27 mouse cellular contexts compared by ENCODE assay signal in genomic region chr4:128770698-128771097, GRCm38 (mm10). TPM values are rescaled to one million over a fixed set of nuclear protein-coding genes. Genes with fewer than 3 reads are reported as not detected.
A peak's percentile ranks its signal among the peaks of the same experiment; 100 is the strongest.
DNase-seq lines count a peak whose midpoint lies in the region; ATAC-seq and TF ChIP-seq lines count a peak whose summit lies in the region.
"Had no signal": no experiment of that assay in that cellular context is flagged by ENCODE, and none has a peak within 500 bp of the region (broad histone marks: within the 10 kb centered on the region; RNA-seq: fewer than 3 reads in every experiment).

No protein-coding gene starts in this region.

- peaks cover 34% of the 10 kb centered on the region for H3K36me3 ChIP-seq in kidney, embryonic 16.5 days (ENCODE audit: insufficient read depth, low read length)
- H3K36me3 ChIP-seq in lung, postnatal 0 days (ENCODE audit: insufficient read depth, low read length), result 0 out of 2 replicates have a peak, but pooled peaks cover 3% of the 10 kb centered on the region
- peaks cover 40% of the 10 kb centered on the region for H3K36me3 ChIP-seq in embryonic facial prominence, embryonic 14.5 days (ENCODE audit: control insufficient read depth, insufficient read depth, low read length)
- H3K36me3 ChIP-seq in stomach, postnatal 0 days (ENCODE audit: control insufficient read depth, insufficient read depth, low read length), result peaks cover 12% of the 10 kb centered on the region
- peaks cover 9% of the 10 kb centered on the region; the same call in 1 of the 2 replicates for H3K36me3 ChIP-seq in hindbrain, postnatal 0 days (ENCODE audit: insufficient read depth, low read length)

- no peak overlapping the region for H3K4me3 ChIP-seq in kidney, embryonic 16.5 days (ENCODE audit: low read length)
- no peak overlapping the region for H3K4me3 ChIP-seq in lung, postnatal 0 days (ENCODE audit: low read depth, low read length)
- no peak overlapping the region for H3K4me3 ChIP-seq in lung, adult 2 months (replicated peaks; ENCODE audit: extremely low read depth, low read depth, low read length)
- no peak overlapping the region for H3K4me3 ChIP-seq in embryonic facial prominence, embryonic 14.5 days (ENCODE audit: low read depth, low read length)
- no peak overlapping the region for H3K4me3 ChIP-seq in stomach, postnatal 0 days (ENCODE audit: low read depth, low read length)
- no peak overlapping the region for H3K4me3 ChIP-seq in hindbrain, postnatal 0 days (ENCODE audit: low read length)
- H3K4me3 ChIP-seq: erythroblast, embryonic 14.5 days; hindbrain, embryonic 10.5 days; kidney, embryonic 15.5 days; liver, embryonic 12.5 days; lung, embryonic 15.5 days; midbrain, embryonic 12.5 days had no signal

- no peaks in the 10 kb centered on the region for H3K27me3 ChIP-seq in kidney, embryonic 16.5 days (ENCODE audit: insufficient read depth, low read length)
- no peaks in the 10 kb centered on the region for H3K27me3 ChIP-seq in lung, postnatal 0 days (replicated peaks; ENCODE audit: insufficient read depth, low read length)
- H3K27me3 ChIP-seq in embryonic facial prominence, embryonic 14.5 days (replicated peaks; ENCODE audit: control insufficient read depth, insufficient read depth, low read length), result no peaks in the 10 kb centered on the region
- H3K27me3 ChIP-seq in stomach, postnatal 0 days (ENCODE audit: control insufficient read depth, insufficient read depth, low read length), result no peaks in the 10 kb centered on the region
- H3K27me3 ChIP-seq in hindbrain, postnatal 0 days (ENCODE audit: insufficient read depth, low read length), result no peaks in the 10 kb centered on the region
- H3K27me3 ChIP-seq: kidney, embryonic 15.5 days; lung, embryonic 15.5 days; midbrain, embryonic 12.5 days had no signal

- H3K4me1 ChIP-seq in kidney, embryonic 16.5 days (ENCODE audit: insufficient read depth, low read length), result peaks cover 13% of the 10 kb centered on the region; the same call in 1 of the 2 replicates
- H3K4me1 ChIP-seq in lung, postnatal 0 days (ENCODE audit: insufficient read depth, low read depth, low read length), result 0 out of 2 replicates have a peak, but pooled peaks cover 4% of the 10 kb centered on the region
- peaks cover 9% of the 10 kb centered on the region for H3K4me1 ChIP-seq in lung, adult 2 months (ENCODE audit: control insufficient read depth, insufficient read depth, low read length)
- no peaks in the 10 kb centered on the region for H3K4me1 ChIP-seq in embryonic facial prominence, embryonic 14.5 days (ENCODE audit: control insufficient read depth, insufficient read depth, low read length)
- H3K4me1 ChIP-seq in stomach, postnatal 0 days (replicated peaks; ENCODE audit: control insufficient read depth, insufficient read depth), result no peaks in the 10 kb centered on the region
- no peaks in the 10 kb centered on the region for H3K4me1 ChIP-seq in hindbrain, postnatal 0 days (ENCODE audit: insufficient read depth, low read length)
- H3K4me1 ChIP-seq: liver, embryonic 12.5 days; midbrain, embryonic 12.5 days had no signal

- TF ChIP-seq EP300 in lung, postnatal 0 days (IDR thresholded peaks at IDR 0.05), result no peak
- no peak for TF ChIP-seq EP300 in stomach, postnatal 0 days (optimal IDR thresholded peaks at IDR 0.05)

- H3K9ac ChIP-seq in kidney, embryonic 16.5 days (replicated peaks; ENCODE audit: low read length), result no peak overlapping the region
- no peak overlapping the region for H3K9ac ChIP-seq in lung, postnatal 0 days (replicated peaks; ENCODE audit: low read depth)
- no peak overlapping the region for H3K9ac ChIP-seq in embryonic facial prominence, embryonic 14.5 days (ENCODE audit: low read depth, low read length)
- no peak overlapping the region for H3K9ac ChIP-seq in stomach, postnatal 0 days (ENCODE audit: low read length)
- no peak overlapping the region for H3K9ac ChIP-seq in hindbrain, postnatal 0 days (replicated peaks; ENCODE audit: low read length)
- H3K9ac ChIP-seq: kidney, embryonic 15.5 days; liver, embryonic 12.5 days; lung, embryonic 15.5 days; midbrain, embryonic 12.5 days had no signal

- 77% methylated on average over 5 of the region's 5 CpGs for whole genome bisulfite sequencing in kidney, embryonic 16.5 days
- 73% methylated on average over 5 of the region's 5 CpGs for WGBS in lung, postnatal 0 days
- WGBS in lung, adult 2 months, result 71% methylated on average over 5 of the region's 5 CpGs
- 90% methylated on average over 5 of the region's 5 CpGs for WGBS in embryonic facial prominence, embryonic 14.5 days
- WGBS in stomach, postnatal 0 days, result 81% methylated on average over 5 of the region's 5 CpGs
- WGBS in hindbrain, postnatal 0 days, result 83% methylated on average over 5 of the region's 5 CpGs

- H3K27ac ChIP-seq in kidney, embryonic 16.5 days (ENCODE audit: low read length), result no peak overlapping the region
- H3K27ac ChIP-seq in lung, postnatal 0 days (ENCODE audit: low read length), result no peak overlapping the region
- H3K27ac ChIP-seq in embryonic facial prominence, embryonic 14.5 days (replicated peaks; ENCODE audit: low read depth, low read length), result no peak overlapping the region
- no peak overlapping the region for H3K27ac ChIP-seq in stomach, postnatal 0 days (replicated peaks)
- H3K27ac ChIP-seq in hindbrain, postnatal 0 days, result no peak overlapping the region
- H3K27ac ChIP-seq: kidney, embryonic 15.5 days; liver, embryonic 12.5 days; lung, embryonic 15.5 days; midbrain, embryonic 12.5 days had no signal

- DNase-seq in kidney, adult 11 months, result no peak
- no peak for DNase-seq in lung, postnatal 0 days (ENCODE audit: low spot score)
- no peak for DNase-seq in lung, adult 2 months
- DNase-seq in embryonic facial prominence, embryonic 14.5 days (ENCODE audit: low spot score), result no peak
- no peak for DNase-seq in stomach, postnatal 0 days (ENCODE audit: low spot score)
- no peak for DNase-seq in hindbrain, postnatal 0 days (ENCODE audit: low spot score)
- DNase-seq: adrenal gland, postnatal 25 days; cerebellum, adult 8-10 months; cerebellum, postnatal 36 days; gastrocnemius, postnatal 10 days; layer of hippocampus, adult 9-11 months; right cerebral cortex, adult 18-20 months; thymus, adult 2 months; thymus, postnatal 4 days had no signal

- no peaks in the 10 kb centered on the region for H3K9me3 ChIP-seq in kidney, embryonic 16.5 days (ENCODE audit: low read length)
- H3K9me3 ChIP-seq in lung, postnatal 0 days (ENCODE audit: low read length), result no peaks in the 10 kb centered on the region
- no peaks in the 10 kb centered on the region for H3K9me3 ChIP-seq in embryonic facial prominence, embryonic 14.5 days (ENCODE audit: control insufficient read depth, low read length)
- H3K9me3 ChIP-seq in stomach, postnatal 0 days (ENCODE audit: control insufficient read depth, low read length), result no peaks in the 10 kb centered on the region
- H3K9me3 ChIP-seq in hindbrain, postnatal 0 days (ENCODE audit: low read length), result no peaks in the 10 kb centered on the region
- H3K9me3 ChIP-seq: hindbrain, embryonic 10.5 days; kidney, embryonic 15.5 days; liver, embryonic 12.5 days; lung, embryonic 15.5 days; midbrain, embryonic 12.5 days had no signal

- peak; percentile 50; the same call in 1 of the 2 replicates for ATAC-seq in kidney, embryonic 16.5 days (ENCODE audit: low FRiP score, low TSS enrichment)
- peak; percentile 29; the same call in 1 of the 2 replicates for ATAC-seq in lung, postnatal 0 days
- ATAC-seq in embryonic facial prominence, embryonic 14.5 days (ENCODE audit: low read depth), result peak; percentile 34; the same call in 1 of the 2 replicates
- peak; percentile 8; the same call in 1 of the 2 replicates for ATAC-seq in stomach, postnatal 0 days (ENCODE audit: low FRiP score, low TSS enrichment)
- ATAC-seq in hindbrain, postnatal 0 days, result no peak
- ATAC-seq: forebrain, embryonic 16.5 days; hindbrain, embryonic 16.5 days; intestine, embryonic 16.5 days; liver, embryonic 12.5 days had no signal

- TF ChIP-seq POLR2A in lung, adult 2 months (IDR thresholded peaks at IDR 0.05; ENCODE audit: borderline replicate concordance, extremely low read depth, low read depth, low read length), result no peak

- H3K4me2 ChIP-seq in kidney, embryonic 16.5 days (replicated peaks; ENCODE audit: low read depth, low read length), result no peak overlapping the region
- no peak overlapping the region for H3K4me2 ChIP-seq in lung, postnatal 0 days (replicated peaks; ENCODE audit: low read depth, low read length)
- H3K4me2 ChIP-seq in embryonic facial prominence, embryonic 14.5 days (ENCODE audit: low read depth, low read length), result no peak overlapping the region
- H3K4me2 ChIP-seq in stomach, postnatal 0 days (replicated peaks; ENCODE audit: low read depth), result no peak overlapping the region
- H3K4me2 ChIP-seq in hindbrain, postnatal 0 days (ENCODE audit: low read depth, low read length), result no peak overlapping the region
- H3K4me2 ChIP-seq: heart, embryonic 11.5 days; kidney, embryonic 15.5 days; liver, embryonic 12.5 days; lung, embryonic 15.5 days; midbrain, embryonic 12.5 days had no signal

- no peak for TF ChIP-seq CTCF in lung, postnatal 0 days (IDR thresholded peaks at IDR 0.05)
- TF ChIP-seq CTCF in lung, adult 2 months (IDR thresholded peaks at IDR 0.05; ENCODE audit: insufficient read depth, low read length), result no peak
- TF ChIP-seq CTCF in stomach, postnatal 0 days (IDR thresholded peaks at IDR 0.05; ENCODE audit: low read depth), result no peak
- TF ChIP-seq CTCF in hindbrain, postnatal 0 days (IDR thresholded peaks at IDR 0.05; ENCODE audit: low read depth), result no peak

RNA-seq across cellular contexts. Expression of gene A3galt2, which starts 15.5 kb away (rescaled TPM):
- 0.24 and 0.35 TPM in 2 replicates for polyA plus RNA-seq in kidney, embryonic 16.5 days (2015; fragmentation: Nextera tagmentation; extraction: Ambion mirVana)
- 0.04 and 0.08 TPM in 2 replicates for polyA plus RNA-seq in lung, postnatal 0 days (2015; fragmentation: Nextera tagmentation; extraction: Ambion mirVana)
- 0.34 and 0.58 TPM in 2 replicates for polyA plus RNA-seq in lung, adult 2 months (2012; rRNA removed)
- polyA plus RNA-seq in embryonic facial prominence, embryonic 14.5 days (2014; fragmentation: Nextera tagmentation; extraction: Ambion mirVana), result 0.13 TPM in 2 replicates
- polyA plus RNA-seq in stomach, postnatal 0 days (2015; fragmentation: Nextera tagmentation; extraction: Ambion mirVana), result 0.02 TPM in 1 of 2 replicates, not detected in the other
- total RNA-seq in hindbrain, postnatal 0 days (2014; rRNA removed), result 0.47 and 1.1 TPM in 2 replicates
- 0.10 TPM in 2 replicates for polyA plus RNA-seq in hindbrain, postnatal 0 days (2015; fragmentation: Nextera tagmentation; extraction: Ambion mirVana)
- total RNA-seq: granulocyte monocyte progenitor cell, adult 5-6 weeks; megakaryocyte progenitor cell, adult 5-6 weeks had no signal
- polyA plus RNA-seq: erythroblast, embryonic 14.5 days had no signal

RNA-seq across cellular contexts. Expression of gene Zfp362, which starts 35.1 kb away (rescaled TPM):
- 46.1 and 47.5 TPM in 2 replicates for polyA plus RNA-seq in kidney, embryonic 16.5 days (2015; fragmentation: Nextera tagmentation; extraction: Ambion mirVana)
- polyA plus RNA-seq in lung, postnatal 0 days (2015; fragmentation: Nextera tagmentation; extraction: Ambion mirVana), result 21.6 and 23.8 TPM in 2 replicates
- polyA plus RNA-seq in lung, adult 2 months (2012; rRNA removed), result 43.8 and 48.8 TPM in 2 replicates
- 28.6 and 34.0 TPM in 2 replicates for polyA plus RNA-seq in embryonic facial prominence, embryonic 14.5 days (2014; fragmentation: Nextera tagmentation; extraction: Ambion mirVana)
- 11.3 and 13.9 TPM in 2 replicates for polyA plus RNA-seq in stomach, postnatal 0 days (2015; fragmentation: Nextera tagmentation; extraction: Ambion mirVana)
- total RNA-seq in hindbrain, postnatal 0 days (2014; rRNA removed), result 25.6 and 35.7 TPM in 2 replicates
- 23.3 and 24.9 TPM in 2 replicates for polyA plus RNA-seq in hindbrain, postnatal 0 days (2015; fragmentation: Nextera tagmentation; extraction: Ambion mirVana)
